Mouse (Mus musculus) ES-E14 (cell line): ENCODE results near the gene Fbxl5. TPM values are rescaled to one million over a fixed set of nuclear protein-coding genes. Genes with fewer than 3 reads are reported as not detected.

Experiments used
- DNase-seq: peaks from one replicate; pipeline ENCODE4 v3.0.0-alpha.2; 2013; ENCODE audit warnings: low read depth, low spot score
- H3K27ac ChIP-seq: 2 replicates; pipeline ENCODE4 v1.5.1; 2012; ENCODE audit warnings: low read depth, mild to moderate bottlenecking, low read length, moderate library complexity, mixed read lengths; ENCODE audit not compliant: poor library complexity, insufficient read depth, severe bottlenecking
- H3K36me3 ChIP-seq: 2 replicates; pipeline ENCODE4 v1.6.1; 2012; ENCODE audit warnings: mild to moderate bottlenecking, low read length, moderate library complexity, mixed read lengths; ENCODE audit not compliant: control insufficient read depth, poor library complexity, insufficient read depth, severe bottlenecking
- H3K4me1 ChIP-seq, 2 experiments: fragments of 150-350 bp in 1 of 2; sonication (generic) in 1 of 2; 2 replicates each; pipeline ENCODE4 v1.6.1; 2012; ENCODE audit warnings: low read length in 2 of 2, mild to moderate bottlenecking in 1 of 2, mixed read lengths in 1 of 2; ENCODE audit not compliant: control insufficient read depth in 2 of 2, insufficient read depth in 2 of 2, poor library complexity in 1 of 2
- H3K4me3 ChIP-seq, 2 experiments: fragments of 150-350 bp in 1 of 2; sonication (generic) in 1 of 2; 2 replicates each; pipeline ENCODE4 v1.5.1; 2012; ENCODE audit warnings: low read length in 2 of 2, low read depth in 1 of 2, mild to moderate bottlenecking in 1 of 2, mixed read lengths in 1 of 2; ENCODE audit not compliant: insufficient read depth in 1 of 2, poor library complexity in 1 of 2, severe bottlenecking in 1 of 2
- H3K9ac ChIP-seq: 2 replicates; pipeline ENCODE4 v1.6.1; 2012; ENCODE audit warnings: low read depth, mild to moderate bottlenecking, low read length, mixed read lengths; ENCODE audit not compliant: poor library complexity, insufficient read depth, severe bottlenecking
- H3K9me3 ChIP-seq: fragments of 150-350 bp; sonication (generic); 2 replicates; pipeline ENCODE4 v1.6.1; 2012; ENCODE audit warnings: low read depth, mild to moderate bottlenecking, low read length; ENCODE audit not compliant: control insufficient read depth, insufficient read depth
- CHD2 ChIP-seq: IDR thresholded peaks from 2 replicates; pipeline ENCODE4 v1.6.1; 2014; ENCODE audit warnings: mild to moderate bottlenecking, low read depth, low read length, inconsistent platforms
- HCFC1 ChIP-seq: IDR thresholded peaks from 2 replicates; pipeline ENCODE4 v1.6.1; 2012; ENCODE audit warnings: low read length, inconsistent platforms, borderline replicate concordance; ENCODE audit not compliant: insufficient read depth
- MAFK ChIP-seq: IDR thresholded peaks from 2 replicates; pipeline ENCODE4 v1.6.1; 2014; ENCODE audit warnings: mild to moderate bottlenecking, low read depth, low read length, inconsistent platforms; ENCODE audit not compliant: insufficient read depth
- ZC3H11A ChIP-seq: IDR thresholded peaks from 2 replicates; pipeline ENCODE4 v1.6.1; 2012; ENCODE audit warnings: low read depth, mild to moderate bottlenecking, inconsistent platforms, low read length, borderline replicate concordance
- ZNF384 ChIP-seq: IDR thresholded peaks from 2 replicates; pipeline ENCODE4 v1.6.1; 2012; ENCODE audit warnings: low read depth, low read length, inconsistent platforms
- in situ Hi-C, 2 experiments: fragments of 600-800 bp; cut with MboI; formaldehyde crosslinking; loops; one replicate each; pipeline ENCODE4 v1.15.1; 2025; ENCODE audit warnings: low sequenced_read_pairs in 2 of 2, inconsistent platforms in 1 of 2; ENCODE audit not compliant: unreplicated experiment in 2 of 2
- total RNA-seq: library from RNA; depleted of rRNA; stranded (reverse); fragments of 300-350 nt; gene quantifications from 2 replicates; pipeline ENCODE4 v1.2.3, GENCODE M21; 2012; rRNA removed

Fbxl5 gene
- total RNA-seq, 1 experiment: 46.9 TPM

DNA sequence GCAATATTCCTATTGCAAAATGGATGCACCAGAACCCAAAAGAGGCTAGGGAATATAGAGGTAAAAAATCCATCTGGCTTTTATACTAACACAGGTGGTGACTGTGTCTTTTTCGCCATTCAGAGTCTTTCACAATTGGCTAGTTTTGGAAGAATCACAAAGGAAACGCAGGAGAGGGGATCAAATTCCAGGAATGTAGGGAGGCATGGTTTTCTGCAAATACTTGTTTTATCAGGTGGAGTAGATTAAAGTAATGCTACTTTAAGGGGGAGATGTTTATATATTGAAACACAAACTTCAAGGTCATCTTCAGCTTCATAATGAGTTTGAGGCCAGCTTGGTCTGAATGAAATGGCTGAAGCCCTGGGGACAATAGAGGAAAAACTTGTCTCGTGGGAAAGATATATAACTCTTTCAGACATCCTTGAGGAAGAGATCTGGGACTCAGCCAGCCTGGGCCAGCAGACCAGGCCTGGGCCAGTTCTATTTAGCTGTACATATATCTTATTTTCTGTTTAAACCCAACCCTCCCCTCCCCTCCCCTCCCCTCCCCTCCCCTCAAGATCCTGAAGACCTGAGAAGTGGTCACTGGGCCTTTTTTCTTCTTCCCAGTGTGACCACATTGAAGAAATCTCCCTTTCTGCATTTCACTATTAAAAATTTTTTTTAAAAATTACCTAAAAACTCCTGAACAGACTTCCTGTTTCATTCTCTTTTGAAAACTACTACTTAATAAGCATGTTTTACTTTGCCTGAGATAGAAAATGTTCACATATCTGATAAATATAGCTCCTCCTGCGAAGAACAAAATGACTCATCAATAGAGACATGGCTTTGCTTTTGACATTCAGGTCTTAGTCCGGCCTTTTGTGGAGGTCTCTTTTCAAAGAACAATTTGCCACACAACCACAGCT lies 99.6 kb downstream of the Fbxl5 start:
- DNase-seq: no peak
- no peaks in the 10 kb centered on the region for H3K9me3 ChIP-seq
- in situ Hi-C loops: no loop called here
- no peaks in the 10 kb centered on the region for H3K4me1 ChIP-seq
- no peaks in the 10 kb centered on the region for H3K36me3 ChIP-seq
- no peak for TF ChIP-seq ZNF384
- no peak for TF ChIP-seq MAFK
- TF ChIP-seq HCFC1: no peak
- no peak for TF ChIP-seq ZC3H11A
- no peak for TF ChIP-seq CHD2
- H3K4me3 ChIP-seq: no peak overlapping the region
- H3K27ac ChIP-seq: no peak overlapping the region
- H3K9ac ChIP-seq: no peak overlapping the region

DNA sequence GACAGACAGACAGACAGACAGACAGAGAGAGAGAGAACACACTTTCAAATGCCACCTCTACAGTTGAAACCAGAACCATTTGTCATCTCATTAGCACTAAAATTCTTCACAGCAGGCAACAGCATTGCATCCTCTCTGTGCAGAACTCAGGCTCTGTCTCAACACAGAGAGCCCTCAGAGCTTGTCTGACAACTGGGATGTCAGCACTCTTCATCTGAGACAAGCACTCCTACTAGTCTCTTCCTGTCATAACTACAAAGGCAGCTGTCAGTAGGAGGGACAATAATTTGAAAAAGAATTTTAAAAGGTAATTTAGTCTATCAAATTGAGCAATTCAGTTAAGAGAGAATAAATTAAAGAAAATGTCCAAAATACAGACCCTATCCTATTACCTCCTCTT lies 122.2 kb downstream of the Fbxl5 start:
- Histone ChIP-seq H3K9me3 (no peaks in the 10 kb centered on the region), H3K36me3 (peaks cover 2% of the 10 kb centered on the region; the same call in 1 of the 2 replicates), H3K4me3 (no peak overlapping the region), H3K27ac (no peak overlapping the region), H3K4me1 (no peaks in the 10 kb centered on the region), H3K9ac (no peak overlapping the region)
- no peak for DNase-seq
- TF ChIP-seq ZNF384 (no peak), CHD2 (no peak), MAFK (no peak), HCFC1 (no peak)
- in situ Hi-C loops: no loop called here

DNA sequence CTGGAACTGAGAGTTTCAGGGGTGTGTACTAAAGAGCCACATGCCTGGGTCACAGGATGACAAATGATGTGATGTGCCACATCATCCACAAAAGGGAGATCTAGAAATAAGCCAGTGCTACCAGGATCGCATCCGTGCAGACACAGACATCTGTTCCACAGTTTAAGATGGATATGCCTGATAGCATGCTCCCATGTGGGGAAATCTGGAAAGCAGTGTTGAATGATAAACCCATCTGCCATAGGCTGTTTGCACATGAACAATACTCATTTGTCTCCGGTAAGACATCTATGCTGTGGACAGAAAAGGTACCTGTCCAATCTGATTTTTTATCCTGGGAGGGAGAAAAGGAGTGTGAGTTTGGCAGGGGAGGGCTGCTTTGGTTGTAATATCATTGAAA lies 124.3 kb downstream of the Fbxl5 start:
- no peaks in the 10 kb centered on the region for H3K36me3 ChIP-seq
- TF ChIP-seq CHD2 (no peak), MAFK (no peak), HCFC1 (no peak), ZNF384 (no peak), ZC3H11A (no peak)
- no peaks in the 10 kb centered on the region for H3K9me3 ChIP-seq
- no peak for DNase-seq
- no peak overlapping the region for H3K4me3 ChIP-seq
- no peak overlapping the region for H3K27ac ChIP-seq
- H3K4me1 ChIP-seq: no peaks in the 10 kb centered on the region
- no peak overlapping the region for H3K9ac ChIP-seq
- in situ Hi-C loops: no loop called here

Other genes starting within 250 kb of the Fbxl5 start
- 4.7 and 6.0 TPM in 2 replicates for gene Cc2d2a, start 159.3 kb downstream of the Fbxl5 start, total RNA-seq
- 1.1 and 3.3 TPM in 2 replicates for gene Bst1, start 2.8 kb downstream of the Fbxl5 start, total RNA-seq
- gene Cd38, start 46.9 kb upstream of the Fbxl5 start, total RNA-seq: 11.2 TPM in 2 replicates
- 0.74 and 1.9 TPM in 2 replicates for gene Gm7879, start 91.5 kb upstream of the Fbxl5 start, total RNA-seq
- 41.1 and 55.9 TPM in 2 replicates for gene Fgfbp1, start 160.1 kb upstream of the Fbxl5 start, total RNA-seq